Mouse (Mus musculus) CD4-positive, CD25-positive, alpha-beta regulatory T cell, adult 4 months (primary cell): ENCODE results near the gene Dpp9. TPM values are rescaled to one million over a fixed set of nuclear protein-coding genes. Genes with fewer than 3 reads are reported as not detected.
"Not testable (repeated sequence)": the region's sequence is repeated elsewhere in the genome, so short reads cannot be mapped to it uniquely, and the experiment has no call there.

Source experiments
- ATAC-seq: one replicate; pipeline ENCODE4 v1.8.0; 2017
- polyA plus RNA-seq, 2 experiments: library from polyadenylated mRNA; unstranded; fragments of 100-300 nt; shearing (Covaris generic); gene quantifications; one replicate each; pipeline ENCODE4 v1.2.1; 2017

The Dpp9 gene
- polyA plus RNA-seq, result 10 to 100 TPM; 17.8 to 21.0 TPM

DNA sequence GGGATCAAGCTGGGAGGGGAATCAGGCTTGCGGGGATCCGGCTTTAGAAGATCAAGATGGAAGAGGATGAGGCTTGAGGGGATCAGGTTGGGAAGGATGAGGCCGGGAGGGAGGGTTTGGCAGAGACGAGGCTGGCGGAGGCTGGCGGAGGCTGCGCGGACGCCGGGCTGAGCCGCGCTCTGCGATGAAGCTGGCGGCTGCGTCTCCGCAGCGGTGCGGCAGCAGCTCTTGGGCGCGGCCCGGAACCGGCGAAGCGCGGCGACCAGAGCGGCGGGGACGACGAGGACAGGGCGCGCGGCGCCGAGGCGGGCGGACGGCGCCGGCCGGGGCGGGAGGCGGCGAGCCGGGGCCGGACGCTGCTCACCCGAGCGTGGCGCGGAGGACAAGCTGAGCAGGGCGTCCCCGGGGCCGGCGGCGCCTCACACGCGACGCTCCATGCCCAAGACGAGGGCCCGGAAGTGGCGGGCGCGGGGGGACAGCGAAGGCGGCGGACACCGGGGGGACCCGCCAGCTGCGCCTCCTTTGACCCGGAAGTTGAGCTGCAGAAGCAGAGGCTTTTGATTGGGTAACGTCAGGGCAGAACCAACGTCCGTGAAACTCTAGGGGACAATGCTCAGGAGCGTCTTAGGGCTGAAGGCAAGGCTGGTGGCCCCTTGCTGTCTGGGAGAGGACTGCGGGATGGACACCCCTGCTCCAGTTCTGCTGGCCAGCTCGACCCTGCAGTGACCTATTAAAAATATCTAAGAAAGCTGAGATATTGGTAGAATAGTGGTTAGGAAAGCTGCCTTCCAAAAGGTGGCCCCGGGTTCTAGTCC lies at the start of gene Dpp9:
Dpp9 (minus strand) TSS at position 529 of the 815 bp plus-strand sequence.
- ATAC-seq, result peak; percentile 100

DNA sequence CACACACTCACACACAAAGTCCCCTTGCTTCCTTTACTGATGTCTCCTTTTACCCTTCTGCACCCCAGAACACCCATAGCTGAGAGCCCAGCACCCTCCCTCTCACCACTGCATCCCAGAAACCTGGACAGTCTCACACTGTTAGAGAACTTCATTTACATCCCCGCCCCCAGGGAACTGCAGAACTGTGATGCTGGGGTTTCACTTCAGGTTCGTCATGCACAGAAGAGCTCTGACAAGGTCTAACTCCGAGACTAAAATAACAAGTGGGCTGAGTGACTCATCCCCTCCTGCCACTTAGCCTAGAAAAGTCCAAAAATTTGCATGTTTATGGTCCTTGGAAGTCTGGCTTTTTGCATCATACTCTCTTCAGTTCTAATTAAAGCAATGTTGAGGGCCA lies 47.6 kb upstream of the Dpp9 start:
- no peak for ATAC-seq

DNA sequence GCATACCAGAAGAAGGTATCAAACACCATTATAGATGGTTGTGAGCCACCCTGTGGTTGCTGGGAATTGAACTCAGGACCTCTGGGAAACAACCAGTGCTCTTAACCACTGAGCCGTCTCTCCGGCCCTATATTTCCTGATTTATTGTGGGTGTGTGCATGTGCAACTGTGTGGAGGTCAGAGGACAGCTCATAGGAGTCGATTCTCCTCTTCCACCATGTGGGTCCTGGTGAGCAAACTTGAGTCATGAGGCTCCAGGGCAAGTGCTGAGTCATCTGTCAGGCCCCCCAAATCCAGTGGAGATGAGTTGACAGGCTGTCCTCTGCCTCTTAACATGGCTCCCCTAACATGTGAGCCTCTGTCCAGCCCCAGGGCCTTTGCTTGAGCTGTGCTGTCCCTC lies 47.2 kb upstream of the Dpp9 start:
- no peak for ATAC-seq

DNA sequence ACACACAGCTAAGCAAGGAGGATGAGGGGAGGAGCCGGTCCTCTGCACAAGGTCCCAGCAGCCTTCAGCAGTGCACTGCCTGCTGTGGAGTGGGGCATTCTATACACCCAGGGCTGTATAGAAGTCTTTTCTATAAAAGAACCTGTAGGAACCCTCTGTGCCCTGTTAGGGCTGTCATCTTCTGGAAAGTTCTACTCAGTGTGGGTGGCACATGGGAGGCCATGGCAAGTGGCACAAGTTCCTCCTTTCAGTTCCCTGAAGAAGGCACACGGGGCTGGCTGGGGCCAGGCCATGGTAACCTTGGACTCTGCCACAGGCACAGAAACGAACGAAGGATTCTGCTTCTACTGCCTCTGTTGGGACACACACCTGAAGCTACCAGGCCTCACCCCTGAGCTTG lies 46.3 kb upstream of the Dpp9 start:
- no peak for ATAC-seq

DNA sequence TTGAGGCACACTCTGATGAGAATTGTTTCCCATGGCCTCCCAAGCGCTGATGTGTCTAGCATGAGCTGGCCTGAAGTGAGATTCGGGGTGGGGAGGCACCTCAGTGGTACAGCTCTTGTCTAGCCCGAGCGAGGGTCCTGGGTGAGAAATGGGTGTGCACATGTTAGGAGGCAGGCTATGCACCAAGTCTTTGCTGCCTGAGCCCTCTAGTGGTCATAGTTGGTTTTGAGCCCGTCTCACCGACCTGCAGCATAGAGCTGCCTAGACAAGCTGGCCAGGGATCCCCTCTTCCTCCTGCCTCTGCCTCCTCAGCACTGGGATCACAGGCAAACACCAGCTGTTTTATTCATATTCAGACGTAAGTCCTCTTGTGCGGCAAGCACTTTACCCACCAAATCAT lies 45.3 kb upstream of the Dpp9 start:
- peak; percentile 89 for ATAC-seq

DNA sequence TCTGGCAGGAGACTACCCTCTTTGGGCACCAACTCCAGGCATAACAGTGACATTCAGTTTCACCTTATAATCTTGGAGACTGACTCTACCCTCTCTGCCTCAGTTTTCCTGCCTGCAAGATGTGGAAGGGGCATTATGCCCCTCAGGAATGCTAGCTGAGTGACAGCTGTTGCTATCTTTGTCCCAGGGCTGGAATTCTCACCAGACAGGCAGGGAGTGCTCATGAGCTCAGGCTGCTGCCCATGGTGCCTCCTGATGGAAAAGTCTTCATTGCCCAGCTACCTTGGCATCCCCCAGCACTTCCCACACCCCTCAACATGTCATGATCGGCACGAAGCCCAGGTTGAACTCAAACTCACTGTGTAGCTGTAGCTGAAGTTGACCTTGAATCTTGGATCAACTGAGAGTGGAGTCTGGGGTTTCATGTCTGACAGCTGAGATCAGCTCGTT lies 44.0 kb upstream of the Dpp9 start:
- no peak for ATAC-seq

DNA sequence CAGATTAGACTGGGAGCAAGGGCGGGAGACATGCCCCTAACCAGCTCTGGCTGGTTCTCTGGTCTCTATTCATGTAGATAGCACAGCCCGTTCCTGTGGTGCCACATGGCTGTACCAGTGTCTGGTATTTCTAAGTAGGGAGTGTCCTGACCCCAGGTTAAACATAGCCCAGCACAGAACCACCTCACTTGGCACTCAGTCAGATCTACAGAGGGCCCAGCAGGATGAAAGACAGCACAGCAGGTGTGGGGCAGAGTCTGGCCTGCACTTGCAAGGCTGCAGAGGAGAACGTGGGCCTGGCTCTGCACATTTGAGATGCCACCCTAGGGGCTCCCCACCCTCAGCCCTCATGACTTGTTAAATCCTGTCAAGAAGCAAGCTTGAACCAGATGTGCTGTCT lies 42.5 kb upstream of the Dpp9 start:
- ATAC-seq, result no peak

DNA sequence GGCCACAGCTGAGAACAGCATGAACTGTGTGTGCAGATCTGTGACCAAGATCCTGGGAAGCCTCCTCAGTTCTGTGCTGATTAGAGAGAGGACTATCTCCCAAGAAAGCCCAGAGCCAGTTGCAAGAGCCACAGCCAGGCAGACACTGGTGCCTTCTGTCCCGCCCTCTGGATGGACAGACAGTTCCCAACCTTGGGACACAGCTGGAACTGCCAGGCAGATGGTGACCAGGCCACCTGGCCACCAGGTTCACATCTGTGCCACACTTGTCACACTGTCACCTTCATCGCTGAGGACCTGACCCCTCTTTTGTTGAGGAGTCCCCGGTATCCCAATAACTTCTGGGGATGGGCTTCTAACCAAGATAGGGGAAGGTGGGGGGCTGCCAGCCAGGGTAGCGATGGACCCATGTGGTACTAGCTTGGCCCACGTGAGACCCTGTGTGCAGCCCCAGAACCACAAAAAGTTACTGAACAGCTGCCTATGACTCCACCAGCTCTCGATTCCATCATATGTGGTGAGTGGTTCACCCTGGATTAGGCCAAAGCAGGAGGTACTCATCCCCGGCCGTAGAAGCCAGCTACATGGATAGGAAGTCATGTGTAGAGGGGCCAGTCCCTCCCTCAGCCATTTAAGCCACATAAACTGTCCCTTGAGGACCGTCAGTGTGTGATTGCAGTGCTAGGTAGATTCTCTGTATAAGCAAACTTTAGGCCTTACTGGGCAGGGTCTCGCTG lies 40.8 kb upstream of the Dpp9 start:
- no peak for ATAC-seq

DNA sequence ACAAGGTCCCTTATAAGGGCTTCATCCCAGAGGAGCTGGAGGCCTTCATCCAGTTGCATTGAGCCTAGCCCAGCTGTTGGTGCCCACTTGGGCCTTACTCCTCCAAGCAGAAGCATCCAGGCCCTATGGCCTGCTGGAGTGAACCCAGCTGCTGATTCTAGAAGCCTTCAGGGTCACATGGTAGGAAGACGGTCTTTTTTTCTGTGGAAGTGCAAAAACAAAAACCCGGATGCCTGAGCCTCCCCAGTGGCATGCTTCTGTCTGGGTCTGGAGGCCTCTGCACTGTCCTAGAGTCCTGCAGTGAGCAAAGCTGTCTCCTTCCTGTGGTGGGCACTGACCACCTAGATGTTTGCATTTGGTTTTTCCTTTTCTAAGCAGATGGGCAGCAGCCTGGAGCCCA lies 40.1 kb upstream of the Dpp9 start:
- not testable (repeated sequence) for ATAC-seq

DNA sequence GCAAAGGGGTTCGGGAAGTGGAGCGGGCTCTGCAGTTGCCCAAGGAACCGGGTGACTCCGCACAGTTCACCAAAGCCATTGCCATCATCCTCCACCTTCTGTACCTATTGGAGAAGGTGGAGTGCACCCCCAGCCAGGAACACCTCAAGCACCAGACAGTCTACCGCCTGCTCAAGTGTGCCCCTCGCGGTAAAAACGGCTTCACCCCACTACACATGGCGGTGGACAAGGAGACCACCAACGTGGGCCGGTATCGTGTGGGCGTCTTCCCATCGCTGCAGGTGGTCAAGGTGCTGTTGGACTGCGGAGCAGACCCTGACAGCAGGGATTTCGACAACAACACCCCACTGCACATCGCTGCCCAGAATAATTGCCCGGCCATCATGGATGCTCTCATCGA lies 39.6 kb upstream of the Dpp9 start:
- ATAC-seq, result not testable (repeated sequence)

DNA sequence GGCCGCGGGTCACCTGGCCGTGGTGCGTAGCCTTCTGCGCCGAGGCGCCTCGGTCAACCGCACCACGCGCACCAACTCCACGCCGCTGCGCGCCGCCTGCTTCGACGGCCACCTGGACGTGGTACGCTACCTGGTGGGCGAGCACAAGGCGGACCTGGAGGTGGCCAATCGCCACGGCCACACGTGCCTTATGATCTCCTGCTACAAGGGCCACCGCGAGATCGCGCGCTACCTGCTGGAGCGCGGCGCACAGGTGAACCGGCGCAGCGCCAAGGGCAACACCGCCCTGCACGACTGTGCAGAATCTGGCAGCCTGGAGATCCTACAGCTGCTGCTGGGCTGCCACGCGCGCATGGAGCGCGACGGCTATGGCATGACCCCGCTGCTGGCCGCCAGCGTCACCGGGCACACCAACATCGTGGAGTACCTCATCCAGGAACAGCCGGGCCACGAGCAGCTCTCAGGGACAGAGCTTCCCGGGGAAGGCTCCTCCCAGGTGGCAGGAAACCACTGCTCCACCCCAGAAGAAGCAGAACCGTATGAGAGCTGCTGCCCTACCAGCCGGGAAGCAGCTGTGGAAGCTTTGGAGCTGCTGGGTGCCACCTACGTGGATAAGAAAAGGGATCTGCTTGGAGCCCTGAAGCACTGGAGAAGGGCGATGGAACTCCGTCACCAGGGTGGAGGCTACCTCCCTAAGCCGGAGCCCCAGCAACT lies 38.6 kb upstream of the Dpp9 start:
- no peak for ATAC-seq

DNA sequence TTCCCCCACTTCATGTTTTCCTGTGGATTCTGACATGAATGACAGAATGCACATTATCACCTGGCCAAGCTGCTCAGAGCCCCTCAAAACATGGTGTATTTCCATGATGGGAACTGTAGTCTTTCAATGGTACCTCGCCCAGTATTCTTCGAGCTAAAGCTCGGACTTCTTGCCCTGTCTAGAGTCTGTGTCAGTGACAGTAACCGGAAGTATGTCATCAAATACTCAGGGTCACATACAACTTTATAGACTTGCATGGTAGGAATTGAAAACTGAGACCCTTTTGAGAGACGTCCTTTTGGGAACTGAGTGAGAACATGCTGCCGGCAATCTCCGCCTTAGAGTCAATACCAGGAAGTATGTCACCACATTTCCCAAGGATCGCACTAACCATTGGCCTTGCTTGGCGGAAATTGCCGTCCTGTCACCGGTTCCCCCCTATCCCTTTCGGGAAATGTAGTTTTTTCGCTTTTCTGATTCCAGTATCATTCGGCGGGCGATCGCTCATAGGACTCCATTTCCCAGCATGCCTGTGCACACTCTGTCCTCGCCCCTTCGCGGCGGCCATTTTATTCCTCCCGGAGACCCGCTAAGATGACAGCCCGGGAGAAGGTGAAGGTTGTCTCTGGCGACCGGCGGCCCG lies 37.7 kb upstream of the Dpp9 start, which contains the start of gene Fem1a:
Fem1a (plus strand) TSS at position 572 of the 643 bp plus-strand sequence.
- peak; percentile 87 for ATAC-seq

DNA sequence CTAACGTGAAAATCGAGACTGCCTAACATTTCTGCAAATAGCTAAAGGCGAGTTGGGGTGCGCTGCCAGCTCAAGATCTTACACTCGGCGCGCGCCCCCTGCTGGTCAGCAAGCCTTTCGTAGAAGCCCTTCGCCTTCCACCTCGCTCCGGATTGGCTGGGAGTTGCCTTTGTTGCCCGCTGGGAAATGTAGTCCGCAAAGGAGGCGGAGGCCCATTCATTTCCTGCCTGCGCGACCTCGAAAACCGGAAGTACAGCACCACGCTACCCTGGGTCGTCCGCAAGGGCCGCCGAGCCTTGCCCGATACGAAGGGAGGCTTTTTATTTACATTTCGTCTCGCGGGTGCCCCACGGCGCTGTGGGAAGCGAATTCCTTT lies 37.1 kb upstream of the Dpp9 start:
- peak; percentile 84 for ATAC-seq

DNA sequence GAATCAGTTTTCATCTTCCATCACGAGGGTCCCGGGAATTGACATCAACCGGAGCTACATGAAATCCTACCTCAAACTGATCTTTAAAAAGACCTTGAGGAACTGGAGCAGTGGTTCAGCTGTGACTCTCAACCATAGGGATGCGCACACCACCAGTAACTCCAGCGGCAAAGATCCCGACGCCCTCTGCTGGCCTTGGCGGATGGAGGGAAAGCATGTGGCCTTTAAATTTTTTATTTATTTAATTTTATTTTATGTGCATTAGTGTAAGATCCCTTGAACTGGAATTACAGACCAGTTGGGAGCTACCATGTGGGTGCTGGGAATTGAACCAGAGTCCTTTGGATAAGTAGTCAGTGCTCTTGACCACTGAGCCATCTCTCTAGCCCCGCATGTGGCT lies 36.7 kb upstream of the Dpp9 start:
- ATAC-seq, result no peak

DNA sequence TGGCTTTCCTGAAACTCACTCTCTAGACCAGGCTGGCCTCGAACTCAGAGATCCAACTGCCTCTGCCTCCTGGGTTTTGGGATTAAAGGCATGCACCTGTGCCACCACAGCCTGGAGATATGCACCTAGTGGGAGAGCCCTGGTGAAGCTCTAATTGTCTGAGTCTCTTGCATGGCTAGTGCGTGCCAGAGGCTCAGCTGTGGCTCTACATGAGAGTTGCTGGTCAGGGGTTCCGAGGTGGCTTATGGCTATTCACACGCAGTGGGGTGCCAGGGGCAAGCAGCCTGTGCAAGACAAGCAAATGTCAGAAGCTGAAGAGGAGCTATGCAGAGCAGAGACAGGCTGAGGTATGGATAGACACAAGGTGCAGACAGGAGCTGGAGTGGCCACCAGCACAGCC lies 36.0 kb upstream of the Dpp9 start:
- no peak for ATAC-seq

DNA sequence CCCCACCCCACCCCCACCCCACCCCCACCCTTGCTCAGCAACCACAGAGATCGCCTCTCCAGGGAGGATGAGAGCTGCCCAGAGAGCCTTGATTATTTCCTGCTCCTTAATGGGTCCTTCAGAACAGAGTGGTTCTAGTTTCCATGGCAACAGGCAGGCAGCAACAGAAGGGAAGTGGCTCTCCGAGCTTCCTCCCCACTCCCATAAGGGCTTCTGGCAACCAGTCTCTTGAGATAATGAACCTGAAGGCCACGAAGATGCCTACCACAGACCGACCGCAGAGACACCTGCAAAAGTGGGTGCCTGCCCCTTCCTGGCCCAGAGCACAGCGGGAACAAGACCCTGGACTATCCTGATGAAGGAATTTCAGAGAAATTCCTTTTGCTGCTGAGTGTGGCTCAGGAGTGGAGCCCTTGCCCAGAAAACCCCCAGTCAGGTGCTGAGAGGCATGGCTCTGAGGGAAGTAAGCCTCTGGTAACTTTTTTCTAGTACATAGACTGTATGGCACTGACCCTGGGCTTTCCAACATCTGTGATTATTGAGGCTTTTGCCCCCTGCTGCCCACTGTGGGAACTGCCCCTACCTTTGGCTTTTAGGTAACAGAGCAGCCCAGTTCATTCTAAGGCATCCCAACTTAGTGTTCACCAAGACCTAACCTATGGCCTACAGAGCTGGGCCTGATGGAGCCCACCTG lies 32.6 kb upstream of the Dpp9 start:
- ATAC-seq, result peak; percentile 33

DNA sequence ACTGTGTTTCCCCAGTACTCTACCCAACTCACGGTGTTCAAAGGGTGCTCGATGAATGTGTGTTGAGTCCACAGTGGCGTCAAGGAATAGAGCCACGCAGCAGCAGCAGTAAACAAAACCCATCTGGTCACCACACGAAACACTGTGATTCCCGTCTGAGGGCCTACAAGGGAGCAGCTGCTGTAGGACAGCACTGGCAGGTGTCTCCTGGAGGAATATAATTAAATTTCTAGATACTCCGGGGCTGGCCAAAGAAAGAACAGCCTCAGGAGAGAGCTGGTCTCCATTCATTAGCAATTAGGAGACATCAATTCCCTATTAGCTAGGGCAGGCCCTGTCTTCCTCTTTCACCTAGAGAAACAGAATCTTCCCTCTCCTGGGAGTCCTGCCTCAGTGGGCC lies 26.9 kb upstream of the Dpp9 start:
- ATAC-seq, result no peak

DNA sequence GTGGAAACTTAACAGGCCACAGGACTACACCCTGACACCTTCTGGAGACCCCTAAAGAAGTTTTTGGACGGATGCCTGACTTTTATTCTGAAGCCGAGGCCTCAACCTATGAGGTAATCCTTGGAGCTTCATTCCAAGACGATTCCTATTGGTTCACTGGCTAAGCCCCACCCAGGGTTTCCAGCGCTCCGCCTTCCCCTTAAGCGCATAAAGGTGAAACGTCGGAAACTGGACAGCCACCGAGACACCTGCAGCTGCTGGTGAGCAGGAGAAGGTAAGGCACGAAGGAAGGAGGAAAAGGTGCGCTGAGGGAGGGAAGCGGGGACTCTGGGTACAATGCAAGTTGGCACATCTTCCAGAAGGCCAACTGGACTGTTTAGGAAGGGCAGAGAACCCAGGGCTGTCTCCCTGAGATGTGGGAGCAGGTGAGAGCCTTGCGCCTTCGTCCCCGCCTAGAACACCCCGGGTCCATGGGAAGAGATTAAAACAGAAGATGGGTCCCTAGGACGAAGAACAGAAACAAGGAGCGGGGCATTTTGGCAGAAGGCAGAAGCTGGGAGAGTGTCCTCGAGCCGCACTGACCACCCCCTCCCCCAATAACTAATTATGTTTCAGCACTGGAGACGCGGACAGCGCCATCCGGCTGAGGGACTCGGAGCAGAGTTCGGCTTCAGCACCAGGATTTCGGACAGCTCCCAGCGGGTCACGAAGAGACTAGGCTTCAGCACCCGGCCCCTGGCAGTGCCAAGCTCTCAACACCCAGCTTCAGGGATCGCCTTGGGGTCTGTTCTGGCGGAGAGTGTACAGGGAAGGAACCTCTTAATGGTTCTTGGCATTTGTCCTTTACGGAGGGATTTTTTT lies 23.1 kb upstream of the Dpp9 start:
- ATAC-seq, result peak; percentile 64

DNA sequence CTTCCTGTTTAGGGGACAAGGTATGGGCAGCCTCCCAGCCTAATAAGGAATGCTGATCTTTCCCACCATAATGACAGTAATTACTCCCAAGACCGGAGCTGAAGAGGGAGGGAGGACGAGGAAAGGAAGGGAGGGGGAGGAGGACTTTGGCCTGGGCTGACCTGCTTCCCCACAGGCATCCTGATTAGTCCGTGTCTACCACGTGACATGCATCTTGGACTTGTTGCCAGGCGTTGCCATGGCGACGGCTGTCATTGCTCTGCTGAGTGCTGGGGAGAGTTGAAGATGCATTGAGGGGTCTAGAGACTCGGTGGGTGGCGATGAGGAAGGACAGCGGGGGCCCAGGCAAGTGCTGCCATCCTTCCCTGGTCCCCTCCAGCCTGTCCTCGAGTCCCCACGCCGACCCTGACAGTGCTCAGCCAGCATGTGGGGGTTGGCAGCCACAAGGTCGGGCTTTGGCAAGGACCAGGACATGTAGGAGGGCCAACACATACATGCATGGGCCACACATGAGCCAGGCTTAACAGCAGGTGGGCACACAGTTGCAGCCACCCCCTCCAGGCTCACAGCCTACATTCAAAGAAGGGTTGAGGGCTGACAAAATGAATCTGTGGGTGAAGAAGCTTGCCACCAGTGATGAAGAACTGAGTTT lies 15.2 kb upstream of the Dpp9 start:
- ATAC-seq, result no peak

DNA sequence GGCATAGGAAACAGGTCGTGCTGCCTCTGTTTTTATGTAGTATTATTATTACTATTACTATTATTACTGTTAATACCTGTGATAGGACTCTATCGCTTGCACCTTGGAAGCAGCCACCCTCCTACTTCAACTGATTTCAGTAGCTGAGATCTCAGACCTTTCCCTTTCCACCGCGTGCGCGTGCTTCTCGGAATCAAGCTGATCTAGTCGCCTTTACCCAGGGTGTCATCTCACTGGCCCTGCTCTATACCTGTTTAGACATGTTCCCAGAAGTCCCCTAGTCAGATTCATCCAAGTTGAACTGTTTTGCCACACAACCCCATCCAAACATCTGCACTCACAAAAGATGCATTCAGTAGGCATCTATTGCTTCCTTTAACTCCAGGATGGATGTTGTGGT lies 14.7 kb upstream of the Dpp9 start:
- ATAC-seq, result no peak

DNA sequence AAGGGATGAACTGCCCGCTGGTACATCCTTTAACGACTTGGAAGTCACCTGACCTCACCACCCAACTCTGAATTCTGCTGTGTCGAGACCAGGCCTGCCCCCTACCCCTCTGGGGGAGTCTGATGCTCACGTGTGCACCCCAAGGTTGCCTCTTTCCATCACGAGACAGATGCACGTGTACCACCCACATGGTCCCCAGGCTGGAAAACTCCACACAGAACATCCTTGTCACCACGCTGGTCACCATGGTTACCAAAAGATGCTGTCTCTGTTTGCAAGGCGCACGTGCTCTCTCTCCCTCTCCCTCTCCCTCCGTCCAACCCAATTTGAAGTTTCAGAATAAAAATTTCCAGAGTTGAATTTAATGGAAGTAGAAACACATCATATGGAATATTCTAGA lies 11.2 kb upstream of the Dpp9 start:
- ATAC-seq, result no peak
